Mouse (Mus musculus): Measurements from ENCODE around the gene Eri3. TPM values are rescaled to one million over a fixed set of nuclear protein-coding genes. Genes with fewer than 3 reads are reported as not detected.

The Eri3 gene
- polyA plus RNA-seq, 1 experiment from 2014 or later = 166 TPM

- Histone ChIP-seq H3K36me3 (peaks cover 48% of the 10 kb centered on the region), H3K9ac (replicated peaks) (no peak overlapping the region), H3K4me3 (replicated peaks) (no peak overlapping the region), H3K9me3 (no peaks in the 10 kb centered on the region), H3K27me3 (no peaks in the 10 kb centered on the region), H3K27ac (peak overlapping the region; percentile 30; the same call in 1 of the 2 replicates), H3K4me2 (no peak overlapping the region), H3K4me1 (replicated peaks) (peaks cover 30% of the 10 kb centered on the region)
- WGBS = 61% methylated on average over 5 of the region's 5 CpGs
- ATAC-seq (ENCODE audit: insufficient number of reproducible peaks, insufficient read depth, low FRiP score, low TSS enrichment, low read depth) = no peak
Measured at GRCm38 (mm10) chr4:117624660-117625059, 74.5 kb downstream of the Eri3 start.

- 22% methylated on average over 1 of the region's 1 CpGs for WGBS
- Histone ChIP-seq H3K4me2 (no peak overlapping the region), H3K36me3 (peaks cover 34% of the 10 kb centered on the region), H3K9ac (replicated peaks) (no peak overlapping the region), H3K27ac (no peak overlapping the region), H3K27me3 (no peaks in the 10 kb centered on the region), H3K4me3 (replicated peaks) (no peak overlapping the region), H3K9me3 (peaks cover 3% of the 10 kb centered on the region; the same call in 1 of the 2 replicates), H3K4me1 (replicated peaks) (peaks cover 44% of the 10 kb centered on the region)
- no peak for ATAC-seq (ENCODE audit: insufficient number of reproducible peaks, insufficient read depth, low FRiP score, low TSS enrichment, low read depth)
Measured at GRCm38 (mm10) chr4:117628464-117628863, 78.3 kb downstream of the Eri3 start.

GRCm38 (mm10) chr4:117630053-117630670 is 80.0 kb downstream of the Eri3 start:
- peaks cover 31% of the 10 kb centered on the region for H3K4me1 ChIP-seq (replicated peaks)
- peak; percentile 71 for ATAC-seq (ENCODE audit: insufficient number of reproducible peaks, insufficient read depth, low FRiP score, low TSS enrichment, low read depth)
- 22% methylated on average over 6 of the region's 6 CpGs for WGBS
- no peak overlapping the region for H3K9ac ChIP-seq (replicated peaks)
- no peak overlapping the region for H3K4me2 ChIP-seq
- H3K9me3 ChIP-seq = peaks cover 3% of the 10 kb centered on the region; the same call in 1 of the 2 replicates
- H3K4me3 ChIP-seq (replicated peaks) = no peak overlapping the region
- no peaks in the 10 kb centered on the region for H3K27me3 ChIP-seq
- peaks cover 38% of the 10 kb centered on the region for H3K36me3 ChIP-seq
- H3K27ac ChIP-seq = peak overlapping the region; percentile 76

DNA sequence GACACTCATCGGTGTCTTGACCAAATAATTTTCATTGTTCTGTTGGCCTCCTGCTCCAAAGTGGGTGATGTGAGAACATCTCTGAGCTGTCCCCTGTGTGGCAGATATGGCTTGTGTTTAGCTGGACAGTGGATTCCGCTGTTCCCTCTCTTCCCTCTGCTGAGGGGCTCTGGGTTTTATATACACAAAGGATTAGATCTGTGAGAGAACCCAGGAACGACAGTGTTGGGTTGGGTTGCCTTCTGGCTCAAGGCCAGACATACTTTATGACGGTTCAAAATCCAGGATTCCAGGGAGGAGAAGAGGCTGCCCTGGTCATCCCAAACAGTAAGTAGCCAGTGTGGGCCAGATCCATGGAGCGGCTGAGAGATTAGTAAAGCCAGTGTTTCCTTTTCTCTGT is 83.4 kb downstream of the Eri3 start:
- 72% methylated on average over 5 of the region's 5 CpGs for WGBS
- ATAC-seq (ENCODE audit: insufficient number of reproducible peaks, insufficient read depth, low FRiP score, low TSS enrichment, low read depth) = no peak
- Histone ChIP-seq H3K27me3 (no peaks in the 10 kb centered on the region), H3K4me2 (no peak overlapping the region), H3K9ac (replicated peaks) (no peak overlapping the region), H3K36me3 (peaks cover 27% of the 10 kb centered on the region; the same call in 1 of the 2 replicates), H3K4me3 (replicated peaks) (no peak overlapping the region), H3K9me3 (peaks cover 3% of the 10 kb centered on the region; the same call in 1 of the 2 replicates), H3K4me1 (replicated peaks) (peaks cover 29% of the 10 kb centered on the region), H3K27ac (no peak overlapping the region)

GRCm38 (mm10) chr4:117634642-117635041 is 84.5 kb downstream of the Eri3 start:
- Histone ChIP-seq H3K4me3 (replicated peaks) (no peak overlapping the region), H3K4me1 (replicated peaks) (peaks cover 18% of the 10 kb centered on the region), H3K27ac (no peak overlapping the region), H3K27me3 (no peaks in the 10 kb centered on the region), H3K9ac (replicated peaks) (no peak overlapping the region), H3K4me2 (no peak overlapping the region), H3K9me3 (peaks cover 3% of the 10 kb centered on the region; the same call in 1 of the 2 replicates), H3K36me3 (peaks cover 27% of the 10 kb centered on the region; the same call in 1 of the 2 replicates)
- no peak for ATAC-seq (ENCODE audit: insufficient number of reproducible peaks, insufficient read depth, low FRiP score, low TSS enrichment, low read depth)
- 92% methylated on average over 7 of the region's 7 CpGs for WGBS

DNA sequence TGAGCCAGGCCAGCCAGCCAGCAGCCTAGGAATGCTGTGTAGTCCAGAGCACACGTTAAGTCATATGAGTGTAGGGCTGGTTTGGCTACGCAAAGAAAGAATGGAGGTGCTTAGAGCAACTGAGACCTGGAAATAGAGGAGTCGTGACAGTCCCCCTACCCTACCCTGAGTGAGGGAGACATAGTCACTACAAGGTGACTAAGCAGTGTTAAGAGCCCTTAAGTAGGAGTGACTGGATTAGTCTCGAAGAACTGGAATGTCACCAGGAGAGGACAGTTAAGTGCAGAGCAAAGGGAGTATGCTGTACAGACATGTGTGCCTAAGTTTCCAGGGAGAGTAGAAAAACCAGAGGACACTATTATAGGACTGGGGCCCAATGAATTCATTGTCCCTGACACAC is 86.0 kb downstream of the Eri3 start:
- H3K9me3 ChIP-seq = peaks cover 3% of the 10 kb centered on the region; the same call in 1 of the 2 replicates
- H3K27me3 ChIP-seq = no peaks in the 10 kb centered on the region
- WGBS = 84% methylated on average over 4 of the region's 4 CpGs
- H3K27ac ChIP-seq = no peak overlapping the region
- peaks cover 37% of the 10 kb centered on the region; the same call in 1 of the 2 replicates for H3K36me3 ChIP-seq
- no peak for ATAC-seq (ENCODE audit: insufficient number of reproducible peaks, insufficient read depth, low FRiP score, low TSS enrichment, low read depth)
- H3K4me3 ChIP-seq (replicated peaks) = no peak overlapping the region
- no peak overlapping the region for H3K9ac ChIP-seq (replicated peaks)
- H3K4me2 ChIP-seq = no peak overlapping the region
- H3K4me1 ChIP-seq (replicated peaks) = peaks cover 2% of the 10 kb centered on the region

DNA sequence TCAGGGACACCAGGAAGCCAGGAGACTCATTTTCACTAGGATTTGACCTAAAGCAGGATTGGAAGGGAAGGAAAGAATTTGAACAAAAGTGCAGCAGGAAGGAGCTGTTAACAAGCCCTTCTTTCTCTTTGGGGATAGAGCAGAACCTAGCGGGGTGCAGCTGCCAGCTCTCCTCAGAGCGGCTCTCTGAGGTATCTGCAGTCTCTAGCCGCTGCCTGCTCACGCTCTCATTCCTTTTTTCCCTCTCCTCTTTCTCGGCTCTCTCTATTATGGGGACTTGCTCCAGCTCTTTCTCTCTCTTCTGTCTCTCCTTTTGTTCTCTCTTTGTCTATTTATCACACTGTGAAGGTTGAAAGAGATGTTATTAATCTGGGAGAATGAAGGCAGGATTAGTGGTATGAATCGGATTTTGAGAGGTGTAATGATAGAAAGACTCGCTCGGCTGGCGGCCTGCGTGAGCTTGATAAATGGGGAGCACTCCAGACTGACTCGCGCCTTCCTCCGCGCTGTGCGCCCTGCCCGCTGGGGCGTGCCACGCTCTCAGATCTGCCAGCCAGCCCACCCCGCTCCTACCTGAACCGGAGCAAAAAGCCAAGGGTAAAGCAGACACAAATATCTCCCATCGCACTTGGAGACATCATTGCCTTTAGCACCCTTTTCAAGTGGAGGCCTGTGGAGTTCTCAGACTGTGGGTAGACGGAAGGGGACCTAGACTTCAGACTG is 86.9 kb downstream of the Eri3 start:
- Histone ChIP-seq H3K4me3 (replicated peaks) (no peak overlapping the region), H3K27ac (no peak overlapping the region)

GRCm38 (mm10) chr4:117640925-117641703 is 90.9 kb downstream of the Eri3 start:
- peaks cover 21% of the 10 kb centered on the region for H3K4me1 ChIP-seq (replicated peaks)
- H3K27ac ChIP-seq = no peak overlapping the region
- H3K36me3 ChIP-seq = peaks cover 35% of the 10 kb centered on the region
- ATAC-seq (ENCODE audit: insufficient number of reproducible peaks, insufficient read depth, low FRiP score, low TSS enrichment, low read depth) = no peak
- no peak overlapping the region for H3K4me3 ChIP-seq (replicated peaks)
- H3K4me2 ChIP-seq = no peak overlapping the region
- H3K9ac ChIP-seq (replicated peaks) = no peak overlapping the region
- no peaks in the 10 kb centered on the region for H3K9me3 ChIP-seq
- 0 out of 2 replicates have a peak, but pooled peaks cover 2% of the 10 kb centered on the region for H3K27me3 ChIP-seq
- WGBS = 97% methylated on average over 1 of the region's 1 CpGs

More for the DNA sequence above, 86.9 kb downstream of the Eri3 start:
- Histone ChIP-seq H3K27me3 (no peaks in the 10 kb centered on the region), H3K36me3 (peaks cover 39% of the 10 kb centered on the region; the same call in 1 of the 2 replicates), H3K9me3 (peaks cover 3% of the 10 kb centered on the region; the same call in 1 of the 2 replicates), H3K4me2 (no peak overlapping the region), H3K9ac (replicated peaks) (no peak overlapping the region), H3K4me1 (replicated peaks) (no peaks in the 10 kb centered on the region; the same call in 1 of the 2 replicates)
- WGBS = 79% methylated on average over 22 of the region's 22 CpGs
- ATAC-seq (ENCODE audit: insufficient number of reproducible peaks, insufficient read depth, low FRiP score, low TSS enrichment, low read depth) = no peak

DNA sequence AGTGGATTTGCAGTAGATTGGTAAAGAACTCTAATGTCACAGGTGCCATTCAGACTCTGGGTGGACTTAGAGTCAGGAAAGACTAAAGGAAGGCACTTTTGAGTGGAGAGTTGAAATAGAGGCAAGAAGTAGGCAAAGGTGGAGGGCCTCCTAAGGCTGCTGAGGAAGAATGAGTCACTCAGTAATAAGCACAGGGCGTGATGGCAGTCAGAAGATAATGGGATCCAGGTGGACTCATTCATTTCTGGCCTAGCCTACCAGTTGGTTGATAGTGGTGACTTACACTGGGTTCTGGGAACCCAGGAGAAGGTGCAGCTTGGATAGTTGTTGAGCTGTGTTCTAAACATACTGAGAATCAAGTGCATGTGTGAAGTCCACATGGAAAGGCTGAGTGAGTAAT is 91.6 kb downstream of the Eri3 start:
- no peak for ATAC-seq (ENCODE audit: insufficient number of reproducible peaks, insufficient read depth, low FRiP score, low TSS enrichment, low read depth)
- Histone ChIP-seq H3K27ac (no peak overlapping the region), H3K4me1 (replicated peaks) (peaks cover 28% of the 10 kb centered on the region), H3K9ac (replicated peaks) (no peak overlapping the region), H3K9me3 (no peaks in the 10 kb centered on the region), H3K27me3 (0 out of 2 replicates have a peak, but pooled peaks cover 2% of the 10 kb centered on the region), H3K36me3 (peaks cover 35% of the 10 kb centered on the region), H3K4me3 (replicated peaks) (no peak overlapping the region), H3K4me2 (no peak overlapping the region)
- WGBS = 46% methylated on average over 1 of the region's 1 CpGs

DNA sequence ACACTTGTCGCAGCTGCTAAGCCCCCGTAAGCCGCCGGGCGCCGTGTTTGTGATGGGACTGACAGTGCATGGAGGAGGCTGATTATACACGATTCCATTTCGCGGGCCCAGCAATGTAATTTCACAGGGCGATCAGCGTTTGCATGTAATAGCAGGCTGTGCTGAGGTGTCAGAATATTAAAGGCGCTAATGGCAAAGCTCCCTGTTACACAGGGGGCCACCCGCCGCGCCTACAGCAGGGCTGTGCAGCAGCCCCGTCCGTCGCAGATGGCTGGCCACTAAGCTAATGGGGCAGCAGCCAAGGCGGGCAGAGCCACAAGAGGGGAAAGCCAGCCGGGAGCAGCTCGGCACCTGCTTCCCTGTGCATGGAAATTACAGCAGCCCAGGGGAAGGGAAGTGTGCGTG is 94.9 kb downstream of the Eri3 start:
- peaks cover 60% of the 10 kb centered on the region for H3K4me1 ChIP-seq (replicated peaks)
- H3K9ac ChIP-seq (replicated peaks) = no peak overlapping the region
- H3K36me3 ChIP-seq = peaks cover 37% of the 10 kb centered on the region
- H3K4me2 ChIP-seq = 0 out of 2 replicates have a peak overlapping the region, but pooled peaks have one; percentile 15
- 0 out of 2 replicates have a peak, but pooled peaks have one; percentile 50 for ATAC-seq (ENCODE audit: insufficient number of reproducible peaks, insufficient read depth, low FRiP score, low TSS enrichment, low read depth)
- H3K27ac ChIP-seq = no peak overlapping the region
- H3K9me3 ChIP-seq = no peaks in the 10 kb centered on the region
- 34% methylated on average over 22 of the region's 22 CpGs for WGBS
- H3K4me3 ChIP-seq (replicated peaks) = no peak overlapping the region
- H3K27me3 ChIP-seq = 0 out of 2 replicates have a peak, but pooled peaks cover 2% of the 10 kb centered on the region

GRCm38 (mm10) chr4:117645859-117646258 is 95.7 kb downstream of the Eri3 start:
- H3K27me3 ChIP-seq = 0 out of 2 replicates have a peak, but pooled peaks cover 2% of the 10 kb centered on the region
- H3K4me2 ChIP-seq = no peak overlapping the region
- H3K27ac ChIP-seq = no peak overlapping the region
- H3K4me3 ChIP-seq (replicated peaks) = no peak overlapping the region
- peaks cover 67% of the 10 kb centered on the region for H3K4me1 ChIP-seq (replicated peaks)
- 80% methylated on average over 2 of the region's 2 CpGs for WGBS
- no peak for ATAC-seq (ENCODE audit: insufficient number of reproducible peaks, insufficient read depth, low FRiP score, low TSS enrichment, low read depth)
- no peak overlapping the region for H3K9ac ChIP-seq (replicated peaks)
- no peaks in the 10 kb centered on the region for H3K9me3 ChIP-seq
- H3K36me3 ChIP-seq = peaks cover 38% of the 10 kb centered on the region
